Mouse (Mus musculus) testis, adult 2 months (tissue): ENCODE measurements around the gene Zfp229.

Experiments
- CTCF ChIP-seq: fragments of 200-500 bp; IDR thresholded peaks from 2 replicates; pipeline ENCODE4 v1.5.1; 2012; ENCODE audit warnings: low read depth, mild to moderate bottlenecking, inconsistent platforms, low read length, moderate library complexity; ENCODE audit not compliant: control insufficient read depth, insufficient read depth, insufficient replicate concordance
- POLR2A ChIP-seq: fragments of 200-500 bp; IDR thresholded peaks from 2 replicates; pipeline ENCODE4 v1.6.1; 2012; ENCODE audit warnings: low read depth, mild to moderate bottlenecking, inconsistent platforms, low read length, moderate library complexity; ENCODE audit not compliant: control insufficient read depth

- TF ChIP-seq POLR2A (no peak), CTCF (no peak)
Observed at GRCm38 (mm10) chr17:21708401-21708800, 22.2 kb upstream of the Zfp229 start.
